Mouse (Mus musculus) large intestine, adult 2 months (tissue): ENCODE results near the gene Usp39. TPM values are rescaled to one million over a fixed set of nuclear protein-coding genes. Genes with fewer than 3 reads are reported as not detected.

Source experiments
- DNase-seq: peaks from one replicate; pipeline ENCODE4 v3.0.0-alpha.2; 2012; ENCODE audit warnings: low read depth, low spot score
- WGBS: fragments of 180-500 bp; shearing (Covaris S2); methylation state at CpG from one replicate; pipeline ENCODE4 v1.1.7; 2018; 5-methylcytosine and 5-hydroxymethylcytosine counted together
- polyA plus RNA-seq: library from polyadenylated mRNA; depleted of rRNA; stranded (reverse); fragments of >200 nt; gene quantifications from 2 replicates; pipeline ENCODE4 v1.2.3, GENCODE M21; 2012

Gene Usp39
- polyA plus RNA-seq, 1 experiment = 16.6 TPM

DNA sequence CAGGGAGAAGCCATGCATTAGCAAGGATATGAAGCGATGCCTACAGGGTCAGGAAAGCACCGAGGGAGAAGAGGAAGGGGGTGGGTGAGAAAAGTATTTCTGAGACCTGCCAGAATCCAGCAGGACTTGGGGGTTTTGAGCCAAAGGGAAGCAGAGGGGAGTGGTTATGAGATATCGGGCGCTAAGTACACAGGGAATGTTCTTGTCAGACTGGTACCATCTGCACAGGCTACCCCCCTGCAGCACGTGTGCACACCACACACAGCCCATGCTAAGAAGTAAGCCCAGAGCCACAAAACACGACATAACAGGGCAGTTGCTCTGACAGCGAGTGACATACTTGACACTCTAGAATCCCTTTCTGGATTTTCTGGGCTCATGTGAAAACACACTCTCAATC is 29.2 kb upstream of the Usp39 start:
- 68% methylated on average over 7 of the region's 7 CpGs for WGBS
- no peak for DNase-seq

DNA sequence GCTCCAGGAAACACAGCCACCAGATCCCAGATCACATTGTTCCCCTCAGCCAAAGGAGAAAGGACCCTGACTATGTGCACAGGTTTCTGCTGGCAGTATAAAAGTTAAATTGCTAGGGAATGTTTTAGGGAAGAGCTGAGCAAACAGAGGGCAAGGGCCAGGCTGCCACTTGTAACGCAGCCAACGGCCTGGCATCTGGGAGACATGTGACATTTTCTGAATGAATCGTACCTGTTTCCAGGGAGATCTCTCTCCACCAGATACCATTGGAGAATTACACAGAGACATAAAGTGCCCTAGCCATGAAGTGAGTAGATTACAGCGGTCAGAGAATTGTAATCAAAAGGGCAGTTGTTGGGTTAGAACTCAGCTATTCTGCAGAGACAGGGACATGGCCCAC is 28.2 kb upstream of the Usp39 start:
- no peak for DNase-seq
- 33% methylated on average over 4 of the region's 4 CpGs for WGBS

- WGBS = 16% methylated on average over 1 of the region's 1 CpGs
These were observed 26.6 kb upstream of the Usp39 start for GRCm38 (mm10) chr6:72371571-72371970.

GRCm38 (mm10) chr6:72371147-72371546 is 26.2 kb upstream of the Usp39 start:
- 49% methylated on average over 5 of the region's 5 CpGs for WGBS

More at GRCm38 (mm10) chr6:72371571-72371970, 26.6 kb upstream of the Usp39 start:
- DNase-seq = no peak

GRCm38 (mm10) chr6:72370091-72370490 is 25.1 kb upstream of the Usp39 start:
- WGBS = 78% methylated on average over 12 of the region's 12 CpGs
- no peak for DNase-seq

More at GRCm38 (mm10) chr6:72371147-72371546, 26.2 kb upstream of the Usp39 start:
- DNase-seq = no peak

- WGBS = 84% methylated on average over 4 of the region's 4 CpGs
- no peak for DNase-seq
These were observed 24.6 kb upstream of the Usp39 start for GRCm38 (mm10) chr6:72369557-72369956.

GRCm38 (mm10) chr6:72367460-72367974 is 22.5 kb upstream of the Usp39 start:
- DNase-seq = no peak
- 74% methylated on average over 4 of the region's 4 CpGs for WGBS

DNA sequence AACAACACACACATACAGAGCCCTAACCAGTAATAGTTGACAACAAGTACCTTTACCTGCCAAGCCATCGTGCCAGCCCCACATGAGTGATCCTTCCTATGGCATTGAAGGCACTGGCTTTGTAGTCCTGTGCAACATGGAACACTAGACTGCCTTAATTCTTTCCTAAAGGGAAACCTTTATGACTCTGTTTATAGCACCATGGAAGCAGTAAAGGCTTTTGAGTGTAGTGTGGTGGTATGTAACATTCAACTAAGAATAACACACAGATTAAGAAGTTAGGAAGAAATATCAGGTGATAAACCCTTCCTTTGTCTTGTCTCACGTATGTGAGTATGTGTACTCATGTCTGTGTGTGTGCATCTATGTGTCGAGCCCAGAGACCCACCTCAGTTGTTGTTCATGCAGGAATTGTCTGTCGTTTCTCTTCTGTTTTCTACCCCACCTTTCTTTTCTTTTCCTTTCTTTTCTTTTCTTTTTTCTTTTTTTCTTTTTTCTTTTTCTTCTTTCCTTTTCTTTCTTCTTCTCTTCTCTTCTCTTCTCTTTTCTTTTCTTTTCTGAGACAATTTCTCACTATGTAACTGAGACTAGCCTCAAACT is 22.0 kb upstream of the Usp39 start, which contains the start of gene Rnf181:
Gene Rnf181 (minus strand): TSS at position 113 of the 600 bp plus-strand sequence.
- WGBS = 78% methylated on average over 4 of the region's 4 CpGs
- no peak for DNase-seq

DNA sequence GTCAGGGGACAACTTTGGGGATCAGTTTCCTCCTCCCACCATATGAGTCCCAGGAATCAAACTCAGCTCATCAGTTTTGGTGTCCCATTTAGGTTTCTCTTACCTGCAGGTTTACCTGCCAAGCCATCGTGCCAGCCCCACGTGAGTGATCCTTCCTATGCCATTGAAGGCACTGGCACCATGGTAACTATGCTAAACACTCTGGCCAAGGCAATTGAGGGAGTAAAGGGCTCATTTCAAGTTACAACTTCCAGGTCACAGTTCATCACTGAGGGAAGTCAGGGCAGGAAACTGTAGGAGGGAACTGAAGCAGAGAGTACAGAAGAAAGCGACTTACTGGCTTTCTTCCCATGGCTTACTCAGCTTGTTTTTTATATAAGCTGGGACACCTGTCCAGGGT is 21.3 kb upstream of the Usp39 start:
- 38% methylated on average over 3 of the region's 3 CpGs for WGBS
- no peak for DNase-seq

- 39% methylated on average over 6 of the region's 6 CpGs for WGBS
- DNase-seq = no peak
These were observed 20.0 kb upstream of the Usp39 start for GRCm38 (mm10) chr6:72364985-72365384.

DNA sequence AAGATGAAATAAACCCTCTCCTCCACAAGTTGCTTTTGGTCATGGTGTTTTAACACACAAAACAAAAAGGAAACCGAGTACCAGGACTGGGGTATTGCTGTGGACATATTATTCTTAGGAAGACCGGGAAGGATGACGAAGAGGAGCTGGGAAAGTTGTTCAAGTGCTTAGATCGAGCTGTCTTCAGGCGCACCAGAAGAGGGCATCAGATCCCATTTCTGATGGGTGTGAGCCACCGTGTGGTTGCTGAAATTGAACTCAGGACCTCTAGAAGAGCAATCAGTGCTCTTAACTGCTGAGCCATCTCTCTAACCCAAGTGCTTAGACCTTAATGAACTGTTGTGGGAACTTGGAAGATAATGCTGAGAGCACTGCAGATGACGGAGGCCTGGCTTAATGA is 19.0 kb upstream of the Usp39 start:
- WGBS = 55% methylated on average over 7 of the region's 7 CpGs
- no peak for DNase-seq

- WGBS = under 1% methylated on average over 42 of the region's 42 CpGs
These were observed 17.4 kb upstream of the Usp39 start for GRCm38 (mm10) chr6:72362132-72363028.

GRCm38 (mm10) chr6:72361121-72361551 is 16.2 kb upstream of the Usp39 start:
- no peak for DNase-seq
- WGBS = 27% methylated on average over 5 of the region's 5 CpGs

More at GRCm38 (mm10) chr6:72362132-72363028, 17.4 kb upstream of the Usp39 start:
- DNase-seq = peak; percentile 99

DNA sequence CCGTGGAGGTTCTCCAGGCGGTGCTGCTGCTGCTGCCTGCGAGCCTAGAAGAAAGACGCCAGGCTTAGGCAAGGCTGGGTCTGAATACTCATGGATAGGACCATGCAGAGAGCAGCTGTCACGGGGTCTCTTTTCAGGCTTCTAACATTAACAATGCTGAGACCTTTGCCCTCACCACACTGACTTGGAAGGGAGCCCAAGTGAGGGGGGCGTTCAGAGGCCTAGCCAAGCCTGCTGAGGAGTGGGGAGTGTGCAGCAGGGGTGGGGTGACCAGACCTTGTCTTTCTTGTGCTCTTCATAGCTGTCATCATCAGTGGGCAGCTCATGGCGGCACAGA is 15.6 kb upstream of the Usp39 start:
- no peak for DNase-seq
- 63% methylated on average over 7 of the region's 7 CpGs for WGBS

DNA sequence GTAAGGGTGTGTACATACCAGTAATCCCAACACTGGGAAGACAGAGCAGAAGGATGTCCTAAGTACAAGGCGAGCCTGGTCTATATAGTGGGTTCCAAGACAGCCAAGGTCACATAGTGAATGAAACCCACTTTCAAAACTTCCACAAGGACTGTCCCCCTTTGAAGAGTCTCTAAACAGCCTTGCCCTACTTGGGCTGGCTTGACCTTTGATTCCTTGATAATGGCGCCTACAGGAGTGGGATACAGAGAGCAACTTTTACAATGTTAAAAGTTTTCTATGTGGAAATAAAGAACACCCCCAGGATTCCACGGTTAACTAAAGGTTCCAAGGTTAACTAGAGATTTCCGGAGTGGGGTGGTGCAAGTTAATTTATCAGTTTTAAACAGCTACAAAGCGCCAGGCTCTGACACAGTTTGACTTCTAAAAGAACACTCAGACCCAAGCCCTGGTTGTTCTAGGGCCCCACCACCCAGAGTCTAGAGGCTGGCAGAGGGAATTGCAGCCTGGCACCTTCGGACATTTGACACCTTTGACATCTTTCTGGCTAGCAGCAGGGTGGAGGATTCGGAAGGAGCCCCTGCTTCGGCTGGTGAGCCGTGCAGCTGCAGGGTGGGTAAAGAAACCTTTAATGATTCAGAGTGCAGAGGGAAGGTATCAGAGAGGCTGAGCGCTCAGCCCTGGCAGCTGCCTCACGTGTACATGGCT is 15.1 kb upstream of the Usp39 start:
- WGBS = 78% methylated on average over 11 of the region's 11 CpGs
- DNase-seq = no peak

DNA sequence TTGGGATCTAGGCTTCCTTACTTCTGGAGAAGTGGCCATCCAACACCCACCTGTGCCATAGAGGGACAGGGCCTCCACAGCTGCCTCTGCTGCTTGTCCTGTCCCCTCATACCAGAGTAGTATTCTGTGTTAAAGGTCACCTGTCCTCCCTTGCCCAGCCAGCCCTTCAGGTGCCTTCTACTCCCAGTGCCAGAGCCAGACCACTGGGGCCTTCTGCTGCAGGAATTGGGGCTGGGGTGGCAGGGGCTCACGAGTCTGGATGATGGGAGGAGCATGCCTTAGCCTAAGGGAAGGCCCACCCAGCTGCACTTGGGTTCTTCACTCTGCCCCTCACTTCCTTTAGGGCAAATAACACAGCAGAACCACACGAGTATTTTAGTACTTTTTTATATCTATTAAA is 14.4 kb upstream of the Usp39 start:
- no peak for DNase-seq
- WGBS = 70% methylated on average over 2 of the region's 2 CpGs

- WGBS = 85% methylated on average over 10 of the region's 10 CpGs
- no peak for DNase-seq
These were observed 13.2 kb upstream of the Usp39 start for GRCm38 (mm10) chr6:72358086-72358764.

DNA sequence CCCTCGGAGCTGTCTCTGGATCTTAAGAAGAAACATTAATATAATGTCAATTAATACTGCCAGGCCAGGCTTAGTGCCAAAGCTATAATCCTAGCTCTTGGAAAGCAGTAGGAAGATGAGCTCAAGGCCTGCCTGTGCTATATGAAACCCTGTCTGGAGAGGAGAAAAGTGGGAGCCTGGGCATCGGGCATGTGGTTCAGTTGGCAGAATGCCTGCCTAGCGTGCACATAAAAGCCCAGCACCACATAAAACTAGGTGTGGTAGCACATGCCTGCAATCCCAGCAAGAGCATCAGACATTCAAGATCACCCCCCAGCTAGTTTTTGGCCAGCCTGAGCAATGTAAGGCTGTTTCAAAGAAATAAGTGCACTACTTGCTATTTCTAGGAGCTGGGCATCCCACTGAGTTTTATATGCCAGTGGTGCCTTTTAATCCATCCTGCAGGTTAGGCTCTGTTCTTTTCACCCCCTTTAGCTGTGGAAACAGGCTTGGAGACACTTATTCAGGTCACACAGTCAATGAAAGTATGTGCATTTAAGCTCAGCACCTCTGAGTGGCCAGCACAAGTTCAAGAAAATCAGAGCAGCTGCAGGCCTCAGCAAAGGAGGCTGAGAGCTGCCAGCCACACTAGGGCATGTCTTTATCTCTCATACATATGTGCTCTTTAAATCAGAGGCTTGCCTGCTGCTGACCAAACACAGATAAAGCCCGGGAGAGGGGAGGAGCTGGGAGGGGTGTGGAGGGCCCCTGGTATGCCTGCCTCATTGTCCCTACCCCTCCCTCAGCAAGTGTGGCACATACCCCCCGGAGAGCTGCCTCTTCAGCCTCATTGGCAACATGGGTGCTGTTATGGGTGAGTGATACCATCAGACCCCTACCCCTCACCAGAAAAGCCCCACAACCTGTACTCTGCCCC is 12.4 kb upstream of the Usp39 start:
- no peak for DNase-seq
- 42% methylated on average over 5 of the region's 5 CpGs for WGBS
